Mouse (Mus musculus) liver, adult 2 months (tissue): Measurements from ENCODE around the gene P2rx1.

Source experiments
- CTCF ChIP-seq: fragments of 200-500 bp; IDR thresholded peaks from 2 replicates; pipeline ENCODE4 v1.5.1; 2011; ENCODE audit warnings: low read depth, low read length, control low read depth
- POLR2A ChIP-seq: fragments of 200-500 bp; IDR thresholded peaks from 2 replicates; pipeline ENCODE4 v1.6.1; 2011; ENCODE audit warnings: low read length, control low read depth; ENCODE audit not compliant: insufficient read depth; ENCODE audit errors: extremely low read depth

DNA sequence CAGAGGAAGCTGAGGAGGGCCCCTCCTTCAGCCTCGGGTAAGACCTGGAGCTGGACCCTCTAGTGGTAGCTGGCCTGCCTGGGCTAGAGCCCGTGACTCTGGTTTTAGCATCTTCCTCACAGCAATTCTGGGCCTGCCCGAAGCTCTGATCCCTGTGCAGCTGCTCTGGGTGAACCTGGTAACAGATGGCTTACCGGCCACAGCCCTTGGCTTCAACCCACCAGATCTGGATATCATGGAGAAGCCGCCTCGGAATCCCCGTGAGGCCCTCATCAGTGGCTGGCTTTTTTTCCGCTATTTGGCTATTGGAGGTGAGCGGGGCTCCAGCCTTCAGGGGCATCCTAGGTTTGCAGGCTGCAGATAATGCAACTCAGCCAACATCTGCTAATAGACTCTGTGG is 16.4 kb upstream of the P2rx1 start:
- TF ChIP-seq CTCF (no peak), POLR2A (no peak)
